Mouse (Mus musculus): Measurements from ENCODE around the gene Dst.
"Not testable (repeated sequence)": the region's sequence is repeated elsewhere in the genome, so short reads cannot be mapped to it uniquely, and the experiment has no call there.

Gene Dst

DNA sequence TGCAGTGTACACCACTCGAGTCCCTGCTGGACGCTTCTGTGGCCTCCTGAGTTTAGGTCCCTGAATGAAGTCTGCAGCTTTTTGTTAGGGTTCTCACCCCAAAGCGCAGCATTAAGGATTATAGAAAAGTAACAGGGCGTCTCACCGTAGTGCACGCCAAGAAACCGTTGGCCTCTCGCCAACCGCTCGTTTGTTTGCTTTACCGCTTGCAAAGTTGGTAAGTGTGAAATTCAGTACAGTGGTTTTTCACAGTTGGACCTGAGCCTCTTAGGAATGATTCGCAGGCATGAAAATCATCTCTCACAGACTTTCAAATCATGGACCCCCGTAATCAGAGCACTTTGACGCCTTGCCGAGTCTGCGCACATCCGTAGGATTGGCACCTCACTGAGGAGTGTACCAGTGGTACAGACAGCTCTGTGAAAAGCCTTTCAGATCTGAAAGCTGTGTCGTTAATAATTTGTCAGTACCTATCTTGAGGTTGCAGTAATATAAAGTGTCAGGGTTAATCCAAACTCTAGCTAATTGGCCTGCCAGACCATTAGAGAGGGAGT lies 390.7 kb downstream of the Dst start:
- no peak for DNase-seq (ENCODE audit: low spot score)

DNA sequence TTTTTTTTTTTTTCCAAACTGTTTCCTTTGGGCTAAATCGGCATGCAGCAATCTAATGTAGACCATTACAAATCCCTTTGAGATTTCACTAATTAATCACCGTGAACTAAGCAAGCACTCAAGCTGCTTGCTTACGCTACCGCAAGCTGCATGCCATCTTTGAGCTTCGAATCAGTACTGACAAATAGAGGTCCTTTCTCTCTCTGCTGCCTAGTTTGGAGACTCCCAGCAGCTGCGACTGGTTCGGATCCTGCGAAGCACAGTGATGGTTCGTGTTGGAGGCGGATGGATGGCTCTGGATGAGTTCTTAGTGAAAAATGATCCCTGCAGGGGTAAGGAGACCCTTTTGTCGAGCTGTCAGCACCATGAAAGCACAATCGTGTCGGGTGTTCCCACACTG lies 391.5 kb downstream of the Dst start:
- no peak for DNase-seq (ENCODE audit: low spot score)

- no peak for DNase-seq (ENCODE audit: low spot score)
Measured at GRCm38 (mm10) chr1:34300309-34300980, 392.4 kb downstream of the Dst start.

- DNase-seq (ENCODE audit: low spot score) = no peak
Measured at GRCm38 (mm10) chr1:34304227-34304626, 396.2 kb downstream of the Dst start.

DNA sequence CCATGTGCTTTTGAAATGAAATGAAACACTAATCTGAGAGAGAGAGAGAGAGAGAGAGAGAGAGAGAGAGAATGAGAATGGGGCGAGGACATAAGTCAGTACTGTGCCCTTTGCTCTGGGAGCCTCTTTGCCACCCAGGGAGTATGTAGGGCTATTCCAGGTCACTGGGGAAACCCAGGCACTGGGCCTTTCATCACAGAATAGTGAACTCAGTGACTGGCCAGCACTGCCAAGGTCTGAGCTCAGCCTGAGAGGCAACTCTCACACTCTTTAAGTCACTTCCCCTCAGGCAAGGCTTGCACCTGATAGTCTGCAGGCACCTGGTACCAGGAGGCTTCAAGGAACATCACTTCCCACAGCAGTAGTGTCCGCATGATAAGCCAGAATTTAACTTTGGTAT lies 398.7 kb downstream of the Dst start:
- no peak for DNase-seq (ENCODE audit: low spot score)

- DNase-seq (ENCODE audit: low spot score) = no peak
Measured at GRCm38 (mm10) chr1:34307191-34307590, 399.2 kb downstream of the Dst start.

DNA sequence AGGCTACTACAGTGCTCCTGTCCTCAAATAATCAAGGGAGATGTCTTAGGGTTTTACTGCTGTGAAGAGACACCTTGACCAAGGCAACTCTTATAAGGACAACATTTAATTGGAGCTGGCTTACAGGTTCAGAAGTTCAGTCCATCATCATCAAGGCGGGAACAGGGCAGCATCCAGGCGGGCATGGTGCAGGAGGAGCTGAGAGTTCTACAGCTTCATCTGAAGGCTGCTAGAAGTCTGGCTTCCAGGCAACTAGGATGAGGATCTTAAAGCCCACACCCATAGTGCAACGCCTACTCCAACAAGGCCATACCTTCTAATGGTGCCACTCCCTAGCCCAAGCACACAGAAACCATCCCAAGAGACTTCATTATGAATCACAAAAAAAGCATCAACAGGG lies 400.8 kb downstream of the Dst start:
- not testable (repeated sequence) for DNase-seq (ENCODE audit: low spot score)

DNA sequence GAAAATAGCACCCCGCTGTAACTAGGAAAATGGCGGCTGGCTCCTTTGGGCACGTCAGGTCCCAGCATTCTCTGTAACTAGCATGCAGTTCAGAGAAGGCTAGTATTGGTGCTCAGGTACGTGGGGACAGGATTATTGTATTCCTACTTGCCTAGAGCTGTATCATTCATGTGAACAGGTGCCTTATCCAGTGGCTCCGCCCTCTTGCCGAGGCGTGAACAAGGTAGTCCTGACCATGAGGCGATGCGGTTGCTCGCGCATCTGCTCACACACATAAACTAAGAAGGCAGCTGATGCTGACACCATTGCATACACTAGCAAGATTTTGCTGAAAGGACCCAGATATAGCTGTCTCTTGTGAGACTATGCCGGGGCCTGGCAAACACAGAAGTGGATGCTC lies 401.4 kb downstream of the Dst start:
- DNase-seq (ENCODE audit: low spot score) = no peak

GRCm38 (mm10) chr1:34310532-34311250 lies 402.7 kb downstream of the Dst start:
- no peak for DNase-seq (ENCODE audit: low spot score)

DNA sequence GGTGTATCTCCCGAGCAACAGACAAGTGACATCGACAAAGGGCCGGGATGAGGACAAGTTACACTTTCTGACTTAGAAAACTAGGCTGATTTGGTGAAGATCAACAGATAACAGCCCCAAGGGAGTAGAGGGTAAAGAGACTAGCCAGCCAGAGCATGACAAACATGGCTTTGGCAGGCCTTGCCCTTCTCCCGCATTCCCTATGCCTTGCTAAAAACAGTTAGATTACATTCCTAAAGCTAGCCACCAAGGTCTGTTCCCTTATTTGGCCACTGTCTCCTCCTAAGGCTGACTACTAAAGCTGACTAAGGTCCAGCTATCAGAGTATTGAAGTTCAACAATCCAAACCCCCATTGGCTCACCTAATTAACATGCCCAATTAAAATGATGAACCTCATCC lies 404.8 kb downstream of the Dst start:
- DNase-seq (ENCODE audit: low spot score) = no peak

GRCm38 (mm10) chr1:34315381-34315780 lies 407.4 kb downstream of the Dst start:
- DNase-seq (ENCODE audit: low spot score) = no peak

DNA sequence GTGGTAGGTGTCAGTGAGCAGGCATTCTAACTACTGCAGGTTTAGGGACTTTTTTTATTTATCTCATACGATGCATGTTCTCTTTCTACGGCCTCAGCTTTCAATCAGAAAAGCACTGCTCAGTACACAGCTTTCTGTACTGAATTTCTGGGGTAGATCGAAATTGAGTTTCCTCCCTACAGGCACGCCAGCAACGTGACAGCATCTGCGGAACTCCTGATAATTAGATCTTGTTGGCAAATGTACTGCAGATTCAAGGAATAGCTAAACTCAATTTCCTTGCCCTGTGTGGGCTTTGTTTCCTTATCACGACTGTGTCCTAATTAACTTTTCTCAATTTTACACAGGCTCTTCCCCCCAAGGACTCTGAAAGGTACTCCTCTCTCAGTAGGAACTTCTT lies 416.2 kb downstream of the Dst start:
- DNase-seq (ENCODE audit: low spot score) = no peak

DNA sequence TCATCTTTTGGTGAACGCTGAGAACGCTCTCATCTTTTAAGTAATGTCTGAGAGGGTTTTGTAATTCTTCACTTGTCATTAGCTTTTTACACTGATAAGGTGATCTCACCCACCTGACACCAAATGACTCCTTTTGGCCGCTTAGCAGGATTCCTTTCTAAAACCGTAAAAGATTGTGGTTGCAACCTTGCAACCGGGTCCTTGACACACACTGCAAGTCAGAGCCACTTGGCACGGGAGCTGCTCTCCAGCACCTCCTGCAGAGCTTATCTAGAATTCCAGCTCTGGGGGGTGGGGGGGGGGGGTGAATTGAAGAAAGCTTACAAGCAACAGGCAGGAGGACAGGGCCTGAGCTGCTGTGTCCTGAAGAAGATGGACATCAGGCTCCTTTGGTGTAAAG lies 420.6 kb downstream of the Dst start:
- DNase-seq (ENCODE audit: low spot score) = no peak

- DNase-seq (ENCODE audit: low spot score) = no peak
Measured at GRCm38 (mm10) chr1:34331767-34332166, 423.7 kb downstream of the Dst start.
